Mouse (Mus musculus) cerebellum, adult (tissue): ENCODE data around the gene Irx5.

Source experiments
- ATAC-seq: cut with Nextera tagmentation; 2 replicates; pipeline ENCODE4 v1.9.2; 2017; ENCODE audit warnings: mild to moderate bottlenecking, moderate library complexity, mixed read lengths; ENCODE audit not compliant: insufficient number of reproducible peaks, low FRiP score, low TSS enrichment

The Irx5 gene

DNA sequence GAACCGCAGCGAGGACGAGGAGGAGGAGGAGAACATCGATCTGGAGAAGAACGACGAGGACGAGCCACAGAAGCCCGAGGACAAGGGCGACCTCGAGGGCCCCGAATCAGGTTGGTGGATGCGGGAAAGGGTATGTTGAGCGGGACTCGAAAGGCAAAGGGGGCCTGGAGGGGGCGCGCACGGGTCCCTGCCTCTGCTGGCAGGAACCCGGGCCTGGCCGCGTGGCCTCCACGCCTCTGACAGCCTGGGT, 2.3 kb downstream of the Irx5 start:
- ATAC-seq, result no peak

DNA sequence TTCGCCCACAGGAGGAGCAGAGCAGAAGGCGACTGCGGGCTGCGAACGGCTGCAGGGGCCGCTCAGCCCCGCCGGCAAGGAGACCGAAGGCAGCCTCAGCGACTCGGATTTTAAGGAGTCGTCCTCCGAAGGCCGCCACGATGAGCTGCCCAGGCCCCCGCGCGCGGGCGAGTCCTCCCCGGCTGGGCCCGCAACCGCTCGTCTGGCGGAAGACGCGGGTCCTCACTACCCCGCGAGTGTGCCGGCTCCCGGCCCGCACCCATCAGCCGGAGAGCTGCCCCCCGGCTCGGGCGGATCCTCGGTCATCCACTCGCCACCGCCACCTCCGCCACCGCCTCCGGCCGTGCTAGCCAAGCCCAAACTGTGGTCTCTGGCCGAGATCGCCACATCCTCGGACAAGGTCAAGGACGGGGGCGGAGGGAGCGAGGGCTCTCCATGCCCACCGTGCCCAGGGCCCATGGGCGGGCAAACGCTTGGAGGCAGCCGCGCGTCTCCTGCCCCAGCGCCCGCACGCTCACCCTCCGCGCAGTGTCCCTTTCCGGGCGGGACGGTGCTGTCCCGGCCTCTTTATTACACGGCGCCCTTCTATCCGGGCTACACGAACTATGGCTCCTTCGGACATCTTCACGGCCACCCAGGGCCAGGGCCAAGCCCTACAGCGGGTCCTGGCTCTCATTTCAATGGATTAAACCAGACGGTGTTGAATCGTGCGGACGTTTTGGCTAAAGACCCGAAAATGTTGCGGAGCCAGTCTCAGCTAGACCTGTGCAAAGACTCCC, 2.8 kb downstream of the Irx5 start:
- ATAC-seq, result no peak

DNA sequence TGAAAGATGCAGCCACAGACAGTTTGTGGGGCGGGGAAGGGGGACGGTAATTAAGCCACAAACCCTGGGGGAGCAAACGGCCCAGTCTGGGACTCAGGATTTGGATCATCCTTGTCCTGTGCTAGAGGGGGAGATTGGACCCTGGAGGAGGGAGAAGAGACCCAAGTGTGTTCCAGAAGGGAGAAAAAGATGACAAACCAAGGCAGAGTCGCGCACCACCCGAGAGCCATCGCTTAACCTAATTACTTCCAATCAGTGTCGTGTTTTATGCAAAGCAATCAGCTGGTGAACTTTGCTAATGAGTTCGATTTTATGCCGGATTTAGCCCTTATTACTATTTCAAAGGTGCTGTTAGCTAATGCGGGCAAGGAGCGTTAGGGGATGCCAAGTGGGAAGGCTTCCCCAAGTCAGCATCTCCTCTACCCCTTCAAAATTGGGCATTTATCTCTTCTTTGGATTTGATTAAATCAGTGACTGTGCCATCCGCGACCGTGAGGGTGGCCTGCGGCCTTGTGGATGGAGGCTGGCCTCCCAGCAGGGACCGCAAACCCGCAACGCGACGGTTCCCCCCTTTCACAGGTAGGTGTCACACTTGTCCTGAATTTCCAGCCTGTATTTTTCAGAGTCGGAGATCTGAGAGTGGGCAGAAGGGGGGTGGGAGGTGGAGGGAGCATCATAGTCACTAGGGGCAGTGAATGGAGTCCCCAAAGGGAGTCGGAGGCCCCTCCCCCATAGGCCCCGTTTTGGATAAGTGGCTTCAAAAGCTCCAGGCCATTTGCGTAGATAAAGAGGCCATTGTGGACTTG, 4.3 kb downstream of the Irx5 start:
- no peak for ATAC-seq

DNA sequence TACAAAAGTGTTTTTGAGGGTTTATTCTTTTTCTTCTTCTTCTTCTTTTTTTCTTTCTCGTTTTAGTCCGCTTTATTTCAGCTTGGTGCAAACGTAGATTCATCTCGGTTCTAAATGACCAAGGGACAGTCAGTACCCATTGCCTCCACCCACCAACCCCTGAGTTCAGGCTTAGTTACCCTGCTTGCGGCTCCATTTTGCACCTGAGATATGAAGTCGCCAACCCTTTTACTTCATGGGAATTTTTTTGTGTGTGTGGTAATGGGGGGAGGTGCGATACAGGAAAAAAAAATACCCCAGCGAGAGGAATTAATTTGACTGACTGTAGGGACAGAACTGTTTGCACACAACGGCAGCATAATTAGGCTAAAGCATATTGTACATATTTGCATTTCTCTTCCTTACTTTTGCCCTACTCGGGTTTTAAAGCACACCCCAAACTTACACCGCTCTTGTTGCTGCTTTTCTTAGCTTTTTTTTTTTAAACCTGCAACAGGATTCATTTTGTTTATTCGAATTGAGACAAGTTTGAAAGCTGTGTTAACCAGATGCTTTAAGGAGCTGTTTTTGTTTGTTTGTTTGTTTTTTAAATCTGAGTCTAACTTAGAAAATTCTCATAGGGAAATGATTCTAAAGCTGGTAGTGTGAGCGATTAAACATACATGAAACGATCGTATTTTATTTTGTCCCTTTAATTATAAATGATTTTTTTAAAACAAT, 5.1 kb downstream of the Irx5 start:
- no peak for ATAC-seq

DNA sequence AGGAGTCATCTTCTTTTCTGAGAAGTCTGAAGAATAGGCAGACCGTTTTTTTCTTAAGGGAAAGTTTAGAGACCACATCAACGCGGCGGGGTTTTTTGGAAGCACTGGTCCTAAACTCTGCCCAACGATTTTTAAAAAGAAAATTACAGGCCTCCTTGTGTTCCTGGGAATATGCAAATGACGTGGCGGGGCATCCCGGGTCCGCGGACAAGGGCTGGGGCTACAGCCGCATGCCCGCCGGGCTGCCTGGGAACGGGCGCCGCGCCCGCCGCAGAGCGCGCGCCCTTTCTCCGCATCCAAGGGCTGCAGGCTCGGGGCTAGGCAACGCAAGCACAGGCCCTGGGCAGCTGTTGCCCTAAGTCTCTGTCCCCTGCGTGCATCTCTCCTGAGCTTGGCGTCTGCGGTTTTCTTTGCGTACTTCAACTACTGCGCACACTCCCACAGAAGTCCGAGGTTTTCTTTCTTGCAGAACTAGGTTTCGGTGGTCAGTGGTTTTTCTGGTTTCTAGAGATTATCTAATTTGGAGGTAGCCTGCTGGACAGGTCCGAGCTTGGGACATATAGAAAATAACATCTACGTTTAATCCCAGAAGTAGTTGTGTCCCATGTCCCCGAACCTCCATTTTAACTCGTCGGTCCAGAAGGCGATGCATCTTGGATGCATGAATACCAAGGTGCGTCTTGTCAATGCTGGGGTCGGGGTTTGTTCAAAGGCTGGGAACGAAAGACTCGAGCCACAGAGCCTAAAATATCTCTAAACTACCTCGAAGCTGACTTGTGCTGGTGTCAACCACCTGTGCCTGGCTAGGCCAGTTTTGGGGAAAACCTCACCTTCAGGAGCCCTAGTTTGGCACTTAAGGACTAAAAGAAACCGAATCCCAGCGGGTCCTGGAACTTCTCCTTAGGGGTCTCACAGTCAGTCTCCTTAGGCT, 6.1 kb downstream of the Irx5 start:
- ATAC-seq, result no peak

DNA sequence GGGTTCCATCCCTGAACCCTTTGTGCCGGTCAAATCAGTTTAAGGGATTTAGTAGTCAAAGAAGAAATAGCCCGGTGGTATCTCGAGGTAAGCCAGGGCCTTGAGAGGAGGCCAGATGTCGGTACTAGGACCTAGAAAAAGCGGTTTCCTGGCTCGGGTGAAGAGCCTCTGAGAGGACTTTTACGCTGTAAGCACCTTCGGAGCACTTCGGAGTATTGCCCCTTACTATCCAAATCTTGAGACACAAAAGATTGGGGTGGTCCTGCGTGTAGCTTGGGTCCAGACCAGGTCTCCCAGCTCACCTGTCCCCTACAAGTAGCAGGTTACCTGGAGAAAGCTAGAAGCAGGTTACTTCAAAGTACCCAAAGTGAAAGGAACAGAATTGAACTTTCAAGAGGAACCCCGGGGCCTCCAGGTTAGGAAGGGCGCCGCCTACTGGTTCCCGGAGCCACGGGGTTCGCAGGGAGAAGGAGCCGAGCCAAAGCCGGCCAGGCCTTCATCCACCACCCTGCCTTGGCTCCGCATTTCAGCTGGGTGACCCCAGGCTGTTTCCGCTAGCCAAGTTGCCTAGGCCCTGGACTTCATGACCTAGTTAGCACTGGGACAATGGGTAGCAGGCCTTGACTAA, 6.8 kb downstream of the Irx5 start:
- no peak for ATAC-seq

DNA sequence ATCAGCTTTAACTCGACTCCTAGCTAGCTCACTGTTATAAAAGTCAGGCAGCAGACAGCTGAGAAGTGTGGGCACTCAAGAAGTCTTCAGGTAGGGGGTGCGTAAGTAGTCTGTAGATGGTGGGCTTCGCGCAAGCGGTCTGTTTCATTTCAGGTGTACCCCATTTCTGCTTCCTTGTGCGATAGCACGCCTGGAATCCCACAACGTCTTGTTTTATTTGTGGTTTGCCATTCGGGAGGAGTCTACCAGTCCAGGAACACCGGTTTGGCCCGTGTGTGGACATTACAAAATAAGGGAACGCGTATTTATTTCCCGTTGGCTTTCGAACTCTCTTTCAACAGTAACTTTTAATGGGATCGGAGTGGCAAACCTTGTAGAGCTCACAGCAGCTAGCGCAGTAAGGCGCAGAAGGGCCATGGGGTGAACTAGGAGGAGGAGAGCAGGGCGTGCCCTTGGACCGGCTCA, 7.4 kb downstream of the Irx5 start:
- no peak for ATAC-seq

DNA sequence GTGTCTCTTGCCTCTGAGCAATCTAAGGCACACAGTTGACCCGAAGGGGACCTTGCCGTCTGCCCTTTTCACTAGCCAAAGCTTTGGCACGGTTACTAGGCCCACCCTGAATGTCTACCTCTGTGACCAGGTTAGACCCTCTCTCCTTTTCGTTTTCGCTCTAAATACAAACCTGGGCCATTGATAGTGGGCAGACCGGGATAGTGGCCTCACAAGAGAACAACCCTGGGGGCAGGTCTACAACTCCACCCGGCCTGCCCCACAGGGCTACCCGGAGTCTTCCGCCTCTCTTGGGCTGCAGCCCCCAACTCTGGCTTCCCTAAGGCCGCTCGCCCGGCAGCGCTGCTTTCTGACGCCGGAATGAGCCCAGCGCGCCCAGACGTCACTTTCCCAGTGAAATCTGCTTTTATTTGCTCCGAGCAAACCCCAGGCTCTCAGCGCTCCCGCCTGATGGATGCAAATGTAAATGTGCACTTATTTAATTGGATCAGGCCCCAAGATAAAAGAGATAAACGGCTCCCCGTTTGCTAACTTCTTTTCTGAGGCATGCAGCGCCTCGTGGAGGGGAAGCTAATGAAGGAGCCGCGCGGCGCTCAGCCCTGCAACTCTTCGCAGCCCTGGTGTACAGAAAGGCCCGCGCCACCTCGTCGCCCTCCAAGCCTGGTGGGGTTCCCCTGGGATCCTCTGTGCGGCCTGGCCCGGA, 8.0 kb downstream of the Irx5 start:
- no peak for ATAC-seq

DNA sequence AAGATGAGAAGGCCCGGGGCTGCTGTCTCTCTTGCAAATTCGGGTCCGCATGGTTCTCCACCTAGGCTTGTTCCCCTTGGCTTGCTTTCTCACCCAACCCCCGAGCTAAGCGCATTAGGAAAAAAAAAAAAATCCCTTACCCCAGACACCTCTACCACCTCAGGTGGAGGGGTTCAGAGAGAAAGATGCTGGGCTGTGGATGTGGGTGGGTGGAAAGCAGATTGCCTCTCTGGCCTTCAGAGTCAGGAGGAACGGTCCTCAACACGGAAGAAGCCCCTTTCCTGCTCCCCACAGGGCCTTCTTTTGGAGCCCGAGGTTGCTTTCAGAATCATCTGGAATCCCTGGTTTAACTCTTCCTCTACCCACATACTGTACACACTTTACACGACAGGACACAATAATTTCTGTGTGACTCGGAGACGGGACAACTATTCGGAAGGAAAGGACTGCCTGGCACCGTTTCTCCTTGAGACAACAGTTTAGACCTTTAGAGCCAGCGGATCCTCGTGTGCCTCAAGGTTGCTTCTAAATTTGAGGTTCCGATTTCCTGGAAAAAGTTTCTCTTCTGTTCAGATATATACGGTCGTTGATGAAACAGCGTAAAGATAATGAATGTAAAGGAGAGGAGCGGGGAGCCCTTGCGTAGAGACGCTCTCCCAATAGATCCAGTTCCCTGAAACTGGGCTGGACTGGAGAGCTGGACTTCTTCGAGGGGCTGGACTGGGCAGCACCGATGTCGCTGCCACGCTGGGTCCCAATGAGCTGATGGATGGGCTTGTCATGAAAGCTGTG, 8.7 kb downstream of the Irx5 start:
- ATAC-seq, result no peak

DNA sequence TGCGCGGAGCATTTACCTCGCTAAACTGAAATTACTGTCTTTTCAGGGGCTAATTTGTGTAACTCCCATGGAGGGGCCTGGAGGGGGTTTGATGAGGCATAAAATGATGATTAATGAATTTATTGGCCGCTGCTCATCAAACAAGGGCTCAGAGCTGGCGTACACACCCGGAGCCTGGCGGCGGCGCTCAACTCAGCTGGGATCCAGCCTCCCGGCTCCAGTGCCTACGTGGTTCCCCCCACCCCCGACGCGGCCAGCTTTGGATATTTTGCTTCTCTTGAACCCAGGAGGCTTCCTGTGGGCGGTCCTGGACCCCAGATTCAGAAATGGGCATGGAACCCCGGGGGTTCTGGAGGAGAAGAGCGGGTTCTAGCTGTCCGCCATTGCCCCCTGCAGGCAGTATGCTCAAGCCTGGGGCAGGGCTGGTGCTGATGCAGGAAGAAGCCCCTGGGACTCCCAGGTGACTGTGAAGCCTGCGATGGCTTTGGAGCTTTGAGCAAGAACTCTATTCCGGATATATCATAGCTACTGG, 9.4 kb downstream of the Irx5 start:
- no peak for ATAC-seq

DNA sequence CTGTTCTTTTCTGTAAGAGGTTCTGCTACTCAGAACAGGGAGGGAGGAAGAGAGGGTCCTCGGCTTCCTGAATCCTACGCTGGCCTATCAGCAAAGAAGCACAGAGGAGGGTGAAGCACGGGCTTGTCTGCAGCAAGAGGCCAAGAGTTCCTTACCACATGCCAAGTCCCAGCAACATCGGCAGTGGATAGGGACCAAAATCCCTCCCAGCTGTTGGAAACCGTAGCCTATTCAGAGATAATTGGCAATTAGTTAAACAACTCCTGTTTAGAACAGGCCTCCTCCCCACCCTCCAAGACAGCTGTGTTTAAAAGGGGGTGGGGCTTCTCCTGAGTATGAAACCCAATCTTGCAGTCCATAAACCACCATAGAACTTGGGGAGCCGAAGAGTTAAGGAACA, 22.1 kb downstream of the Irx5 start:
- no peak for ATAC-seq

DNA sequence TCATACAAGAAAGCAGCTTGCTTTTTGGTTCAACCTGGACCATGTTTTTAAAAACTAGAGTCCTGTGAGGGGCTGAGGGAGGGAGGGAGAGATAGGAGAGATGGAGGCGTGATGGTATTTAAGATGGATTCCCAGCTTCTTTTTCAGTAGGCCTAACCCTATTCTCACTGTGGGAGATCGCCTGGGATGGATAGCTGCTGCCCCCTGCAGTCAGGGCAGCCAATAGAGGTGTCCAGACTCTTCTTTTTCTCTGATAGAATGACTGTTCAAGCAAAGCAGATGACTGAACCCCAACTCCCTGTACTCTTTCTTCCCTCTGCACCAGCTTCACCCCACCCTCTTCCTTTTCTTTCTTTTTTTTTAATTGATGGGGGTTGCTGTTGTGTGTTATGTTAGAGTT, 23.1 kb downstream of the Irx5 start:
- no peak for ATAC-seq

DNA sequence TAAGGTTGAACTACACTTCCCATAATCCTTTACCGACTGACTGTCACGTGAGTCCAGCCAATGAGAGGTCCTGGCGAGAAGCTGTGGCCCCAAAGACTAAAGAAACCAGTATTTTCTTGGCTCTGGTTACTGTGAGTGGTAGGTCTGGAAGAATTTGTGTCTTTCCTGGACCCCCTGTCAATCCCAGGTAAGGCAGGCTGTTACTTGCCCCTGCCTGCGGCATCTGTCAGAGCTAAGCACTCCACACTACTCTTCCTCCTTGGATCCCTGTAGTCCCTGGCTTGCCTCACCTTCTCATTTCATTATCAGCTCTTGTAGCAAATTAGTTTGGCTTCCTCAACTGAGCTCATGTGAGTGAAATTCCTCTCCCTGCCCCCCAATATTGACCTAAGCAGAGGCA, 30.5 kb downstream of the Irx5 start:
- ATAC-seq, result no peak

DNA sequence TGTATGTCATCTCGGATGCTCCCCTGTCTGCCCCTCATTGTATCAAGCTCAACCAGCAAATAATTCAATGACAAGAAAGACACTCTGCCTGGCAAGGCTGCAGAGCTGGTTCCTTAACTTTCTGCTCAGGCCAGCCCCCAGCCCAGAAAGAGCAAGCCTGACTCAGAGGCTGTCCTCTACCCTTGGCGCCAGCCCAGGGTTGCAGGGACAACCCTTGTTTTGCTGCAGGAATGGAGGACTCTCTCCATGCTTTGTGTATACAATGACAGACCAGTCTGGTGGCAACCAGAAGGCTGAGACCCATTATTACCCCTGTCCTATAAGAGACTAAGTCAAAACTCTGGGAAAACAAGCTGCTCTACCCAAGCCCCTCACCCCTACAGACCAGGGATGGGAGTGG, 46.8 kb downstream of the Irx5 start:
- no peak for ATAC-seq

DNA sequence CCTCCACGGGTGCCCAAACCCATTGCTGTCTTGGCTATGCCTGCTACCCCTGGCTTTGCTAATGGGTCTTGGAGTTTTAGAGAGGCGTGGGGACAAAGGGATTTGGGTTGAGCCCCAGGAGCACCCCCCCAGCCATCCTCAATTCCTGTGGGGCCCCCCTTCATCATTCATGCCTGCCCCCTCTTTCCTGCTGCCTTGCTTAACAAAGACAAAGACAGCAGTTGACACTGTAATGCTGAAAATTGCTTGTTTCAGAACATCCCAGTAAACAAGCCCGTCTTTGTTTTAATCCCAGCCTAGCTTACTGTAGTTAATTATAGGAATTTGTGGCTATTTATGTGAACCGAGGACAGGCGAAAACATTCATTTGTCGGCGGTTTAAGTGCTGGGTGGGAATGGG, 50.7 kb downstream of the Irx5 start:
- no peak for ATAC-seq

DNA sequence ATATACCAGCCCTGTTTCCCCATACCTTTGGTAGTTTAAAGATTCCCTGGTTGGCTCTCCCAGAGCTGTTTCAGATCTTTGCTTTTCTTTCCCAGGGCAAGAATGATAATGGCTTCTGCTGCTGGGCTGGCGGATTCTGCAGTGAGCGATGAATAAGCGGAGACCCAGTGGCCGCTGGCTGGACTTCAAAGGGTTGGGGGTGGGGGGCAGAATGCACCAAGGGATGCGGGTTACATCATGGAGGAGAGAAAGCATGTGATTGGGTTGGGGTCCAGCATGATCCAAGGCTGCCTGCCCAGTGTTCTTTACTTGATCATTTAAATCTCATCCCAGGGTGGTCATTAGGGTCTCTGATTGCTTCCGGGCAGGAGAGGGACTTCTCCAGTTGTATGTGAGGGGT, 56.2 kb downstream of the Irx5 start:
- no peak for ATAC-seq

DNA sequence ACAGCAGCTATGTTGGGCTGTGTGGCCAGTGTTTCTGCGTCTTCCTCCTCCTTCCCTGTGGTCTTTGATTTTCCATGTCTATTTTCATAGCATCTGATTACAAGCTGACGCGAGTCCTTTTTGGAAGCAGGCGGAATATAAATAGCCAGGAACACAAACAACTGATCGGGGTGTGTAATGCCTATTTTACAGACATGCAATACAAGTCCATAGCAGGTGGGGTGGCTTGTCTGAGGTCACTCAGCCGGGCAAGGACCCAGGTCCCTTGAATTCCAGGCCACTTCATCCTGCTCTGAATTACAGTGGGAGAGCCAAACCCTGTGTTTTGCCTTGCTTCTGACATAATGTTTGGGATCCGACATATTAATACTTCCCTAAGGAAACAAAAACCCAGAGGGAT, 63.2 kb downstream of the Irx5 start:
- ATAC-seq, result no peak
